ENCODE assay signal across 16 mouse cellular contexts in the genomic region with DNA sequence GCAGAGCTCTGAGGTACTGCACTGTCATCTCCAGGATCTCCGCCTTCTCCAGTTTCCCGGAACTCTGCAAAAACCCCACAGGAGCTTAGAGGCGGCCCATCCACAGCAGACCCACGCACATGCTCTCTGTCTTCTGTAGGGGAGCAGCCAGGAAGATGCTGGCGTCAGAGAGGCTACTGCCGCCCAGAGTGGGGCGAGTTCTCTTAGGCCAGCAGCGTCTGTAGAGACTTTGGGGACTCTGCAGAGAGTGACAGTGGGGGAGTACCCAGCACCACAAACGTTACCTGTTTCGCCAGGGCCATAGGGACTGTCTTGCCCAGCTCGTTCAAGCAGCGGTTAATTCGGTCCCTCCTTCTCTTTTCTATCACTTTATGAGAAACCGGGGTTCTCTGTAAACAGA. TPM values are rescaled to one million over a fixed set of nuclear protein-coding genes. Genes with fewer than 3 reads are reported as not detected.
A peak's percentile ranks its signal among the peaks of the same experiment; 100 is the strongest.
DNase-seq lines count a peak whose midpoint lies in the region; ATAC-seq lines count a peak whose summit lies in the region.
"Had no signal": no experiment of that assay in that cellular context is flagged by ENCODE, and none has a peak within 500 bp of the region (broad histone marks: within the 10 kb centered on the region; RNA-seq: fewer than 3 reads in every experiment).

No protein-coding gene starts in this region.

- WGBS in heart, embryonic 12.5 days = 2% methylated on average over 14 of the region's 14 CpGs
- WGBS in forebrain, embryonic 10.5 days = under 1% methylated on average over 14 of the region's 14 CpGs
- under 1% methylated on average over 14 of the region's 14 CpGs for WGBS in midbrain, embryonic 11.5 days

- H3K4me3 ChIP-seq in heart, embryonic 12.5 days = no peak overlapping the region
- H3K4me3 ChIP-seq in forebrain, embryonic 10.5 days = peak overlapping the region; percentile 46
- H3K4me3 ChIP-seq in midbrain, embryonic 11.5 days (ENCODE audit: low read depth, low read length) = peak overlapping the region; percentile 28

- H3K27ac ChIP-seq in heart, embryonic 12.5 days (ENCODE audit: poor library complexity, severe bottlenecking) = no peak overlapping the region
- no peak overlapping the region for H3K27ac ChIP-seq in forebrain, embryonic 10.5 days
- H3K27ac ChIP-seq in midbrain, embryonic 11.5 days (ENCODE audit: low read depth, low read length) = no peak overlapping the region
- H3K27ac ChIP-seq: hindbrain, embryonic 15.5 days; limb, embryonic 12.5 days had no signal

- intact Hi-C loops in heart, postnatal 10 days (cut with DNase I) = no loop called here

- no peaks in the 10 kb centered on the region for H3K36me3 ChIP-seq in heart, embryonic 12.5 days
- H3K36me3 ChIP-seq in forebrain, embryonic 10.5 days (replicated peaks) = no peaks in the 10 kb centered on the region
- no peaks in the 10 kb centered on the region for H3K36me3 ChIP-seq in midbrain, embryonic 11.5 days (ENCODE audit: control insufficient read depth, insufficient read depth, low read length)
- H3K36me3 ChIP-seq: hindbrain, embryonic 15.5 days; limb, embryonic 12.5 days had no signal

- no peak overlapping the region for H3K9ac ChIP-seq in heart, embryonic 12.5 days
- H3K9ac ChIP-seq in midbrain, embryonic 11.5 days (ENCODE audit: low read length) = peak overlapping the region; percentile 48
- H3K9ac ChIP-seq: hindbrain, embryonic 15.5 days; limb, embryonic 12.5 days had no signal

- H3K27me3 ChIP-seq in heart, embryonic 12.5 days (replicated peaks) = peaks cover 93% of the 10 kb centered on the region
- peaks cover 100% of the 10 kb centered on the region for H3K27me3 ChIP-seq in forebrain, embryonic 10.5 days (ENCODE audit: poor library complexity, severe bottlenecking)
- H3K27me3 ChIP-seq in midbrain, embryonic 11.5 days (ENCODE audit: control insufficient read depth, insufficient read depth, low read length) = peaks cover 79% of the 10 kb centered on the region

- no peak for ATAC-seq in heart, embryonic 12.5 days (ENCODE audit: insufficient number of reproducible peaks, low FRiP score)
- no peak for ATAC-seq in midbrain, embryonic 11.5 days (ENCODE audit: low FRiP score)

- peaks cover 11% of the 10 kb centered on the region for H3K4me1 ChIP-seq in heart, embryonic 12.5 days (replicated peaks)
- H3K4me1 ChIP-seq in forebrain, embryonic 10.5 days = peaks cover 95% of the 10 kb centered on the region
- peaks cover 17% of the 10 kb centered on the region for H3K4me1 ChIP-seq in midbrain, embryonic 11.5 days (ENCODE audit: control insufficient read depth, insufficient read depth, low read length)

- H3K4me2 ChIP-seq in heart, embryonic 12.5 days = peak overlapping the region; percentile 4; the same call in 1 of the 2 replicates
- H3K4me2 ChIP-seq in midbrain, embryonic 11.5 days = peak overlapping the region; percentile 41

- DNase-seq in heart, postnatal 10 days = no peak
- peak; percentile 23 for DNase-seq in R1 (ENCODE audit: low read depth, low spot score)
- no peak for DNase-seq in forebrain, embryonic 10.5 days (ENCODE audit: extremely low spot score, low spot score)
- DNase-seq in midbrain, embryonic 11.5 days (ENCODE audit: low spot score, missing footprints) = peak; percentile 91
- no peak for DNase-seq in testis, postnatal 14 days (ENCODE audit: low spot score)
- DNase-seq in gastrocnemius, adult 18-20 months (ENCODE audit: low spot score) = no peak
- DNase-seq: gastrocnemius, postnatal 10 days; kidney, adult 18-20 months; kidney, postnatal 36 days had no signal

- H3K9me3 ChIP-seq in heart, embryonic 12.5 days (replicated peaks) = no peaks in the 10 kb centered on the region
- H3K9me3 ChIP-seq in forebrain, embryonic 10.5 days = no peaks in the 10 kb centered on the region
- no peaks in the 10 kb centered on the region for H3K9me3 ChIP-seq in midbrain, embryonic 11.5 days (ENCODE audit: control insufficient read depth, low read length)
- H3K9me3 ChIP-seq: hindbrain, embryonic 15.5 days; limb, embryonic 12.5 days had no signal

RNA-seq across cellular contexts. Expression of a gene that starts 1.3 kb away (rescaled TPM):
- polyA plus RNA-seq in heart, embryonic 12.5 days (2016; fragmentation: Nextera tagmentation; extraction: Ambion mirVana) = not detected in 2 replicates
- total RNA-seq in heart, postnatal 10 days (2021) = not detected
- 1.8 and 2.7 TPM in 2 replicates for polyA plus RNA-seq in forebrain, embryonic 10.5 days (2016; fragmentation: Nextera tagmentation; extraction: Ambion mirVana)
- polyA plus RNA-seq in midbrain, embryonic 11.5 days (2014; fragmentation: Nextera tagmentation; extraction: Ambion mirVana) = 48.9 and 49.0 TPM in 2 replicates
- 1 to 10 TPM; 1.1 to 1.4 TPM for total RNA-seq in gastrocnemius, adult 18-20 months (2021)
- total RNA-seq: common myeloid progenitor, adult 5-6 weeks; layer of hippocampus, postnatal 25 days; neutrophil, adult 5-6 weeks had no signal
- polyA plus RNA-seq: limb, embryonic 12.5 days; liver, embryonic 16.5 days had no signal

Comparison
In these comparisons a context has a peak if more than half of its experiments do, and no peak if none do; other contexts are left out.
1. DNase-seq: peak in R1 (single experiment) and midbrain, embryonic 11.5 days (single experiment); none in heart, postnatal 10 days (0 of 2), forebrain, embryonic 10.5 days (single experiment), testis, postnatal 14 days (single experiment) and gastrocnemius, adult 18-20 months (single experiment).
2. RNA of a gene that starts 1.3 kb away (polyA plus RNA-seq): 48.9 to 49.0 TPM in midbrain, embryonic 11.5 days; 1.8 to 2.7 TPM in forebrain, embryonic 10.5 days and not detected in heart, embryonic 12.5 days; every median in the first group is over 10 times any median in the second.